27 mouse cellular contexts compared by ENCODE assay signal in the genomic region with DNA sequence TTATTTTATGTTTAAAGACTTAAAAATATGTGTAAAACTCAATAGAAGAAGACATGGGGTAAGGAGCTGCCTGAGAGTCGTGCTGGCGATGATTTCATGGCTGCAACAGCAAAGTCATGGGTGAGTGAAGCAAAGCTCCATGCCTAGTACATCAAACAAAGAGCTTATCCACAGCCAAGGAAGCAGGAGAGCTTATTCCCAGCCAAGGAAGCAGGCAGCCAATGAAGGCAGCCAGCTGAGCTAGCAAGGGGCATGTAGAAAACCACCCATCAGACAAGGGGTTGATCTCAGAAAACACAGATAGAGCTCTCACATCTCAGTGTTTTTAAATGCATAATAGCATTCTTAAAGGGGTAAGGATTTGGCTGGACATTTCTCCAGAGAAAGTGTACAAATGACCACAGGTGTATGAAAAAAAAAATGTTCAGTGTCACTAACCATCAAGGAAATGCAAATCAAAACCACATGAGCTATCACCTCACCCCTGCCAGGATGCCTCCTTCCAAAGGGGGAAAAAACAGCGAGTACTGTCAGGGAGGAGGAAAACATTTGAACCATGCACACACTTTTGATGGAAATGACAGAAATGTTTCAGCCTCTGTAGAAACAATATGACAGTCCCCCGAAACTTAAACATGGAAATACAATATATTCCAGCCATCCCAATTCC.
DNase-seq lines count a peak whose midpoint lies in the region; ATAC-seq and TF ChIP-seq lines count a peak whose summit lies in the region.
"Had no signal": no experiment of that assay in that cellular context is flagged by ENCODE, and none has a peak within 500 bp of the region (broad histone marks: within the 10 kb centered on the region; RNA-seq: fewer than 3 reads in every experiment).

No protein-coding gene starts in this region.

- no peaks in the 10 kb centered on the region for H3K4me1 ChIP-seq in hindbrain, postnatal 0 days (ENCODE audit: insufficient read depth, low read length)
- H3K4me1 ChIP-seq in hindbrain, embryonic 10.5 days (replicated peaks), result no peaks in the 10 kb centered on the region
- H3K4me1 ChIP-seq: forebrain, embryonic 12.5 days; heart, embryonic 12.5 days; liver, embryonic 13.5 days had no signal

- H3K9ac ChIP-seq in hindbrain, postnatal 0 days (replicated peaks; ENCODE audit: low read length), result no peak overlapping the region
- H3K9ac ChIP-seq: forebrain, embryonic 12.5 days; heart, embryonic 12.5 days; liver, embryonic 13.5 days had no signal

- no peak for TF ChIP-seq CTCF in hindbrain, postnatal 0 days (IDR thresholded peaks at IDR 0.05; ENCODE audit: low read depth)

- no peak for DNase-seq in cerebellum, adult 11 months
- DNase-seq in hindbrain, postnatal 0 days (ENCODE audit: low spot score), result peak; percentile 60
- DNase-seq in hindbrain, embryonic 10.5 days (ENCODE audit: low spot score), result no peak
- DNase-seq in cerebellum, adult 11-12 months, result peak; percentile 27
- peak; percentile 41 for DNase-seq in cerebellum, adult 9-11 months
- DNase-seq in frontal cortex, postnatal 10 days (ENCODE audit: low spot score in 2 of 2), result no peak
- DNase-seq in embryo, embryonic 10 days (ENCODE audit: low spot score), result no peak
- DNase-seq: adrenal gland, adult 8-10 months; gastrocnemius, adult 2 months; heart, adult 2 months; heart, postnatal 4 days; kidney, adult 11 months; kidney, postnatal 14 days; liver, embryonic 13.5 days; lung, adult 18-20 months; lung, postnatal 10 days; midbrain, embryonic 14.5 days; right cerebral cortex, adult 18-20 months; right cerebral cortex, postnatal 4 days; thymus, adult 18-20 months; thymus, postnatal 25 days had no signal

- H3K27me3 ChIP-seq in hindbrain, postnatal 0 days (ENCODE audit: insufficient read depth, low read length), result no peaks in the 10 kb centered on the region
- no peaks in the 10 kb centered on the region for H3K27me3 ChIP-seq in hindbrain, embryonic 10.5 days (ENCODE audit: insufficient read depth, poor library complexity, severe bottlenecking)
- H3K27me3 ChIP-seq: CH12.LX; forebrain, embryonic 12.5 days; heart, embryonic 12.5 days; liver, embryonic 13.5 days had no signal

- H3K9me3 ChIP-seq in hindbrain, postnatal 0 days (ENCODE audit: low read length), result no peaks in the 10 kb centered on the region
- no peaks in the 10 kb centered on the region for H3K9me3 ChIP-seq in hindbrain, embryonic 10.5 days
- H3K9me3 ChIP-seq: forebrain, embryonic 12.5 days; heart, embryonic 12.5 days; liver, embryonic 13.5 days had no signal

- no peak overlapping the region for H3K4me2 ChIP-seq in hindbrain, postnatal 0 days (ENCODE audit: low read depth, low read length)
- H3K4me2 ChIP-seq: forebrain, embryonic 12.5 days; heart, embryonic 12.5 days; liver, embryonic 13.5 days had no signal

- peak overlapping the region; percentile 28 for H3K27ac ChIP-seq in hindbrain, postnatal 0 days
- H3K27ac ChIP-seq in hindbrain, embryonic 10.5 days, result no peak overlapping the region
- H3K27ac ChIP-seq: forebrain, embryonic 12.5 days; gastrocnemius, adult 2 months; heart, adult 2 months; liver, embryonic 13.5 days; stomach, postnatal 0 days had no signal

- ATAC-seq in cerebellum, adult (ENCODE audit: insufficient number of reproducible peaks, low FRiP score, low TSS enrichment), result peak; percentile 57
- ATAC-seq in hindbrain, postnatal 0 days, result peak; percentile 83

- H3K36me3 ChIP-seq in hindbrain, postnatal 0 days (ENCODE audit: insufficient read depth, low read length), result no peaks in the 10 kb centered on the region
- H3K36me3 ChIP-seq in hindbrain, embryonic 10.5 days, result no peaks in the 10 kb centered on the region
- H3K36me3 ChIP-seq: forebrain, embryonic 12.5 days; heart, embryonic 12.5 days; liver, embryonic 13.5 days had no signal

- H3K4me3 ChIP-seq in hindbrain, postnatal 0 days (ENCODE audit: low read length), result no peak overlapping the region
- no peak overlapping the region for H3K4me3 ChIP-seq in hindbrain, embryonic 10.5 days
- H3K4me3 ChIP-seq: erythroblast, embryonic 14.5 days; forebrain, embryonic 12.5 days; gastrocnemius, adult 2 months; heart, adult 2 months; heart, embryonic 12.5 days; liver, embryonic 13.5 days had no signal

- WGBS in hindbrain, postnatal 0 days, result 56% methylated on average over 4 of the region's 4 CpGs
- WGBS in hindbrain, embryonic 10.5 days, result 68% methylated on average over 4 of the region's 4 CpGs

Comparison
In these comparisons a context has a peak if more than half of its experiments do, and no peak if none do; other contexts are left out.
1. DNase-seq: peak in hindbrain, postnatal 0 days (single experiment), cerebellum, adult 11-12 months (single experiment) and cerebellum, adult 9-11 months (single experiment); none in cerebellum, adult 11 months (single experiment), hindbrain, embryonic 10.5 days (single experiment), frontal cortex, postnatal 10 days (0 of 2) and embryo, embryonic 10 days (single experiment).